Mouse (Mus musculus): ENCODE data around the gene Rhod. TPM values are rescaled to one million over a fixed set of nuclear protein-coding genes. Genes with fewer than 3 reads are reported as not detected.
A peak's percentile ranks its signal among the peaks of the same experiment; 100 is the strongest.

Gene Rhod
- 18.3 and 20.4 TPM in 2 replicates for polyA plus RNA-seq (2015; fragmentation: Nextera tagmentation; extraction: Ambion mirVana)

- no peaks in the 10 kb centered on the region for H3K27me3 ChIP-seq (ENCODE audit: control insufficient read depth, insufficient read depth, low read length)
- peak within 1 kb of the TSS; percentile 84 for H3K9ac ChIP-seq (ENCODE audit: low read length)
- peak within 1 kb of the TSS; percentile 68 for H3K4me3 ChIP-seq (ENCODE audit: low read length)
- H3K4me2 ChIP-seq (ENCODE audit: low read depth, low read length): peak within 1 kb of the TSS; percentile 72
- ATAC-seq (replicated peaks; ENCODE audit: extremely low read depth, insufficient read depth, low FRiP score): peak; percentile 56
- H3K27ac ChIP-seq (ENCODE audit: low read length): peak within 1 kb of the TSS; percentile 32; the same call in 1 of the 2 replicates
- H3K36me3 ChIP-seq (ENCODE audit: control insufficient read depth, insufficient read depth): no peaks in the 10 kb centered on the region
- H3K9me3 ChIP-seq (replicated peaks; ENCODE audit: control insufficient read depth, low read length): no peaks in the 10 kb centered on the region
- peaks cover 36% of the 10 kb centered on the region for H3K4me1 ChIP-seq (ENCODE audit: control insufficient read depth, insufficient read depth, low read length)
- under 1% methylated on average over 45 of the region's 51 CpGs for WGBS
Measured at GRCm38 (mm10) chr19:4439161-4439801, at the start of gene Rhod. Gene Rhod, minus strand, starts transcription at chr19:4439432.

DNA sequence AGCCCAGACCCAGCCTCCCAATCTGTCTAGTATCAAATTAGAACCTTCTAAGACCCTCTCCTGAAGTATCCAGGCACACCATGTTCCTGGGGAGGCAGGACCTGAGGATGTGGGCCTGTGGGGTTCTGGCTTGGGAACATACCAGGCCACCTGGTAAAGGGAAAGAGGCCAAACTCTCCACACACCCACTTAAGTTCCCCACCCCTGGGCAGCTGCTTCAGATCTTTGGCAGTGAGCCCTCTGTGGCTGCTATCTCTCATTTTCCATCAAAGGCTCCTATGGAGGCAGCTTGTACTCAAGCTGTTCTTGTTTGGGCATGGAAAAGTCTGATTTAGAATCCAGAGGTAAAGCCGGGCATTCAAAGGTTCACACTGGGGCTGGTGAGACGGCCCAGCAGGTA, 48.6 kb upstream of the Rhod start:
- Histone ChIP-seq H3K27me3 (ENCODE audit: control insufficient read depth, insufficient read depth, low read length) (no peaks in the 10 kb centered on the region), H3K36me3 (ENCODE audit: control insufficient read depth, insufficient read depth) (no peaks in the 10 kb centered on the region), H3K4me2 (ENCODE audit: low read depth, low read length) (no peak overlapping the region), H3K4me1 (ENCODE audit: control insufficient read depth, insufficient read depth, low read length) (peaks cover 9% of the 10 kb centered on the region), H3K9me3 (replicated peaks; ENCODE audit: control insufficient read depth, low read length) (no peaks in the 10 kb centered on the region), H3K9ac (ENCODE audit: low read length) (no peak overlapping the region), H3K4me3 (ENCODE audit: low read length) (no peak overlapping the region), H3K27ac (ENCODE audit: low read length) (no peak overlapping the region)
- 35% methylated on average over 2 of the region's 2 CpGs for WGBS
- no peak for ATAC-seq (replicated peaks; ENCODE audit: extremely low read depth, insufficient read depth, low FRiP score)

DNA sequence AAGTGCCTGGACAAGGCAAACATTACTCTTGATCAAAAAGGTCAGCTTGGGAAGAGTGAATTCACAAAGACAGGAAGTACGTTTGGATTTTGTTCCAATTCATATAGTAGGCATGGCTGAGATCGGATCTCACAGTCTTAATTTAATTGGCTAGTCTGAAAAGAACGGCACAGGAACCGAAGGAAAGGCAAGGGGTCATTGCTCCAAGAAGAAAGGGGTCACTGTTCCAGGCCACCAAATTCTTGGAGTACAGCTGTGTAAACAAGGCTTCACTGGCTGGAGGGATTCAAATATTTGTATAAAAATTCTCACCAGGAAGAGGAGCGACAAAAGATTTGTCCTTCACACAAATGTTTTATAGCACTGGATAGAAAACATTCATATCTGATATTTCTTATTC, 45.8 kb upstream of the Rhod start:
- H3K27ac ChIP-seq (ENCODE audit: low read length): no peak overlapping the region
- H3K36me3 ChIP-seq (ENCODE audit: control insufficient read depth, insufficient read depth): no peaks in the 10 kb centered on the region
- peaks cover 9% of the 10 kb centered on the region for H3K4me1 ChIP-seq (ENCODE audit: control insufficient read depth, insufficient read depth, low read length)
- no peaks in the 10 kb centered on the region for H3K27me3 ChIP-seq (ENCODE audit: control insufficient read depth, insufficient read depth, low read length)
- H3K4me2 ChIP-seq (ENCODE audit: low read depth, low read length): no peak overlapping the region
- WGBS: 43% methylated on average over 5 of the region's 5 CpGs
- no peak overlapping the region for H3K9ac ChIP-seq (ENCODE audit: low read length)
- ATAC-seq (replicated peaks; ENCODE audit: extremely low read depth, insufficient read depth, low FRiP score): no peak
- no peak overlapping the region for H3K4me3 ChIP-seq (ENCODE audit: low read length)
- no peaks in the 10 kb centered on the region for H3K9me3 ChIP-seq (replicated peaks; ENCODE audit: control insufficient read depth, low read length)

- 82% methylated on average over 3 of the region's 3 CpGs for WGBS
Measured at GRCm38 (mm10) chr19:4482111-4482859, 43.1 kb upstream of the Rhod start.

DNA sequence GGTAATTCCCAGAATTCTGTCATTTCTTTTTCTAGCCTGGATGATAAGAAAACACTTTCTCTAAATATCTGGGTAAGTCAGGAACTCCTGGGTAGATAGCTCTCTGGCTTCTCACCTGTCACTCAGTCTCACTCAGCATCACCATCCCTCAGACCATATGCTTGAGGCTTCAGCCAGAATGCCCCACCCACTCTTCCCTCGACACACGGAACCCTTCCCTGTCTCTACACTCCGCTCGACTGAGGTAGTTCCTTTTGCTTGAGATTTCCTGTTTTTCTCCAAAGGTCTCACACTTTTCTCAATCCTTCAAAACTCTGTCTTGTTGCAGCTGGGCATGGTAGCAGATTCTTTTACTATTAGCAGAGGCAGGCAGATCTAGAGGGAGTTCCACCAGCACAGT, 42.1 kb upstream of the Rhod start:
- H3K27me3 ChIP-seq (ENCODE audit: control insufficient read depth, insufficient read depth, low read length): peaks cover 10% of the 10 kb centered on the region
- H3K9ac ChIP-seq (ENCODE audit: low read length): no peak overlapping the region
- H3K4me1 ChIP-seq (ENCODE audit: control insufficient read depth, insufficient read depth, low read length): peaks cover 8% of the 10 kb centered on the region
- H3K27ac ChIP-seq (ENCODE audit: low read length): no peak overlapping the region
- H3K9me3 ChIP-seq (replicated peaks; ENCODE audit: control insufficient read depth, low read length): no peaks in the 10 kb centered on the region
- WGBS: 23% methylated on average over 4 of the region's 4 CpGs
- no peak overlapping the region for H3K4me2 ChIP-seq (ENCODE audit: low read depth, low read length)
- H3K36me3 ChIP-seq (ENCODE audit: control insufficient read depth, insufficient read depth): no peaks in the 10 kb centered on the region
- no peak for ATAC-seq (replicated peaks; ENCODE audit: extremely low read depth, insufficient read depth, low FRiP score)
- no peak overlapping the region for H3K4me3 ChIP-seq (ENCODE audit: low read length)

More at GRCm38 (mm10) chr19:4482111-4482859, 43.1 kb upstream of the Rhod start:
- peaks cover under 1% of the 10 kb centered on the region; the same call in 1 of the 2 replicates for H3K27me3 ChIP-seq (ENCODE audit: control insufficient read depth, insufficient read depth, low read length)
- no peak overlapping the region for H3K9ac ChIP-seq (ENCODE audit: low read length)
- H3K4me2 ChIP-seq (ENCODE audit: low read depth, low read length): no peak overlapping the region
- no peak for ATAC-seq (replicated peaks; ENCODE audit: extremely low read depth, insufficient read depth, low FRiP score)
- H3K4me1 ChIP-seq (ENCODE audit: control insufficient read depth, insufficient read depth, low read length): peaks cover 6% of the 10 kb centered on the region
- H3K4me3 ChIP-seq (ENCODE audit: low read length): no peak overlapping the region
- H3K27ac ChIP-seq (ENCODE audit: low read length): no peak overlapping the region
- H3K9me3 ChIP-seq (replicated peaks; ENCODE audit: control insufficient read depth, low read length): no peaks in the 10 kb centered on the region
- no peaks in the 10 kb centered on the region for H3K36me3 ChIP-seq (ENCODE audit: control insufficient read depth, insufficient read depth)

- H3K4me3 ChIP-seq (ENCODE audit: low read length): no peak overlapping the region
- ATAC-seq (replicated peaks; ENCODE audit: extremely low read depth, insufficient read depth, low FRiP score): no peak
- WGBS: 79% methylated on average over 2 of the region's 2 CpGs
- no peak overlapping the region for H3K4me2 ChIP-seq (ENCODE audit: low read depth, low read length)
- no peaks in the 10 kb centered on the region for H3K36me3 ChIP-seq (ENCODE audit: control insufficient read depth, insufficient read depth)
- H3K9ac ChIP-seq (ENCODE audit: low read length): no peak overlapping the region
- H3K27ac ChIP-seq (ENCODE audit: low read length): no peak overlapping the region
- H3K27me3 ChIP-seq (ENCODE audit: control insufficient read depth, insufficient read depth, low read length): peaks cover 21% of the 10 kb centered on the region
- H3K4me1 ChIP-seq (ENCODE audit: control insufficient read depth, insufficient read depth, low read length): peaks cover 8% of the 10 kb centered on the region
- H3K9me3 ChIP-seq (replicated peaks; ENCODE audit: control insufficient read depth, low read length): no peaks in the 10 kb centered on the region
Measured at GRCm38 (mm10) chr19:4480041-4480440, 40.8 kb upstream of the Rhod start.

GRCm38 (mm10) chr19:4478190-4478516, 38.9 kb upstream of the Rhod start:
- H3K9ac ChIP-seq (ENCODE audit: low read length): no peak overlapping the region
- H3K36me3 ChIP-seq (ENCODE audit: control insufficient read depth, insufficient read depth): no peaks in the 10 kb centered on the region
- no peak overlapping the region for H3K27ac ChIP-seq (ENCODE audit: low read length)
- H3K4me2 ChIP-seq (ENCODE audit: low read depth, low read length): peak overlapping the region; percentile 51
- H3K4me1 ChIP-seq (ENCODE audit: control insufficient read depth, insufficient read depth, low read length): peaks cover 8% of the 10 kb centered on the region
- peaks cover 30% of the 10 kb centered on the region for H3K27me3 ChIP-seq (ENCODE audit: control insufficient read depth, insufficient read depth, low read length)
- H3K4me3 ChIP-seq (ENCODE audit: low read length): peak overlapping the region; percentile 10; the same call in 1 of the 2 replicates
- H3K9me3 ChIP-seq (replicated peaks; ENCODE audit: control insufficient read depth, low read length): no peaks in the 10 kb centered on the region
- WGBS: 38% methylated on average over 1 of the region's 1 CpGs
- no peak for ATAC-seq (replicated peaks; ENCODE audit: extremely low read depth, insufficient read depth, low FRiP score)

- H3K27ac ChIP-seq (ENCODE audit: low read length): no peak within 1 kb of the TSS
- H3K27me3 ChIP-seq (ENCODE audit: control insufficient read depth, insufficient read depth, low read length): peaks cover 30% of the 10 kb centered on the region
- WGBS: 7% methylated on average over 21 of the region's 21 CpGs
- peak within 1 kb of the TSS; percentile 97 for H3K4me2 ChIP-seq (ENCODE audit: low read depth, low read length)
- 0 out of 2 replicates have a peak, but pooled peaks have one; percentile 11 for ATAC-seq (replicated peaks; ENCODE audit: extremely low read depth, insufficient read depth, low FRiP score)
- H3K4me1 ChIP-seq (ENCODE audit: control insufficient read depth, insufficient read depth, low read length): peaks cover 8% of the 10 kb centered on the region
- peak within 1 kb of the TSS; percentile 73 for H3K9ac ChIP-seq (ENCODE audit: low read length)
- H3K4me3 ChIP-seq (ENCODE audit: low read length): peak within 1 kb of the TSS; percentile 57
- H3K36me3 ChIP-seq (ENCODE audit: control insufficient read depth, insufficient read depth): no peaks in the 10 kb centered on the region
- no peaks in the 10 kb centered on the region for H3K9me3 ChIP-seq (replicated peaks; ENCODE audit: control insufficient read depth, low read length)
Measured at GRCm38 (mm10) chr19:4477345-4478189, 38.3 kb upstream of the Rhod start, which contains the start of gene Syt12. Gene Syt12, minus strand, starts transcription at chr19:4477447.
